16 mouse cellular contexts compared by ENCODE assay signal in the genomic region with DNA sequence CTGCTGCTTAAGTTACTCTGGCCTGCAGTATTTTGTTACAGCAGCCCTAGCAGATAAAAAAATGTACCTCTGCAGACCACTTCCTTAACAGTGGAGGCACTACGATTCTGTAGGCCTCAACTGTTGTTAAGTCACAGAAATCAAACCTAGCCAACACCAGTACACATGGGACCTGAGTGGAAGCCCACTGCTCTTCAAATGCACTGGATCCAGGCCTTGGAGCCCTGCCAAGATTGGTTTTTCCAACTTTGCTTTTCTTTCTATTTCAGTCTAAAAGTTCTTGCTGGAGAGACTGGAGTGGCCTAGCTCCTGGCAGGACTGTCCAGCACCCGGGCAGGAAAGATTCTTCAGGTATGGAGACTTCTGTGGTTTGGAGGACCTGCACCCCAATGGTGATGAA.
"Had no signal": no experiment of that assay in that cellular context is flagged by ENCODE, and none has a peak within 500 bp of the region (broad histone marks: within the 10 kb centered on the region; RNA-seq: fewer than 3 reads in every experiment).

No protein-coding gene starts in this region.

- H3K4me2 ChIP-seq: neural tube, embryonic 13.5 days; neural tube, embryonic 15.5 days; stomach, embryonic 15.5 days had no signal

- H3K4me1 ChIP-seq: neural tube, embryonic 15.5 days; stomach, embryonic 15.5 days had no signal

- DNase-seq: retina, postnatal 1 day; right cerebral cortex, adult 18-20 months; right cerebral cortex, postnatal 14 days; right cerebral cortex, postnatal 25 days; right cerebral cortex, postnatal 4 days; spleen, adult 18-20 months; thymus, adult 18-20 months; thymus, adult 2 months; thymus, postnatal 14 days; thymus, postnatal 25 days; thymus, postnatal 36 days; thymus, postnatal 4 days had no signal

- H3K9ac ChIP-seq: neural tube, embryonic 13.5 days; neural tube, embryonic 15.5 days; stomach, embryonic 15.5 days had no signal

- H3K4me3 ChIP-seq: neural tube, embryonic 13.5 days; neural tube, embryonic 15.5 days; stomach, embryonic 15.5 days had no signal

- H3K27ac ChIP-seq: neural tube, embryonic 13.5 days; neural tube, embryonic 15.5 days; stomach, embryonic 15.5 days; stomach, postnatal 0 days had no signal

- H3K9me3 ChIP-seq: neural tube, embryonic 13.5 days; neural tube, embryonic 15.5 days; stomach, embryonic 15.5 days had no signal

- H3K27me3 ChIP-seq: neural tube, embryonic 13.5 days; neural tube, embryonic 15.5 days; stomach, embryonic 15.5 days had no signal
